Mouse (Mus musculus) liver, embryonic 14.5 days (tissue): ENCODE results near the gene Asb17.

ENCODE experiments used
- CTCF ChIP-seq: IDR thresholded peaks from 2 replicates; pipeline ENCODE4 v1.5.1; 2016; ENCODE audit warnings: antibody characterized with exemption, low read depth, control low read depth
- EP300 ChIP-seq: IDR thresholded peaks from 2 replicates; pipeline ENCODE4 v1.6.1; 2016; ENCODE audit warnings: antibody characterized with exemption, low read depth

GRCm38 (mm10) chr3:153817376-153817890, 26.6 kb upstream of the Asb17 start:
- TF ChIP-seq CTCF (no peak), EP300 (no peak)
